Mouse (Mus musculus) limb, embryonic 10.5 days (tissue): ENCODE results near the gene Tbx19. TPM values are rescaled to one million over a fixed set of nuclear protein-coding genes. Genes with fewer than 3 reads are reported as not detected.

Source experiments
- DNase-seq: peaks from one replicate; pipeline ENCODE4 v3.0.0-alpha.2; 2017; ENCODE audit warnings: low spot score
- H3K27ac ChIP-seq: fragments of 300-500 bp; sonication (generic); 2 replicates; pipeline ENCODE4 v1.5.1; 2016; ENCODE audit warnings: mild to moderate bottlenecking
- H3K27me3 ChIP-seq: fragments of 300-500 bp; sonication (generic); 2 replicates; pipeline ENCODE4 v1.6.1; 2016; ENCODE audit warnings: low read depth, mild to moderate bottlenecking; ENCODE audit not compliant: poor library complexity, severe bottlenecking
- H3K36me3 ChIP-seq: fragments of 300-500 bp; sonication (generic); 2 replicates; pipeline ENCODE4 v1.6.1; 2016; ENCODE audit warnings: mild to moderate bottlenecking, moderate library complexity
- H3K4me1 ChIP-seq: fragments of 300-500 bp; sonication (generic); 2 replicates; pipeline ENCODE4 v1.6.1; 2016
- H3K4me3 ChIP-seq: fragments of 300-500 bp; sonication (generic); 2 replicates; pipeline ENCODE4 v1.5.1; 2016; ENCODE audit warnings: mild to moderate bottlenecking, moderate library complexity
- H3K9me3 ChIP-seq: fragments of 300-500 bp; sonication (generic); replicated peaks from 2 replicates; pipeline ENCODE4 v1.6.1; 2016; ENCODE audit warnings: mild to moderate bottlenecking
- WGBS: fragments of 180-500 bp; shearing (Covaris S2); methylation state at CpG from one replicate; pipeline ENCODE4 v1.1.7; 2016; 5-methylcytosine and 5-hydroxymethylcytosine counted together
- polyA plus RNA-seq: library from polyadenylated mRNA; unstranded; fragments of >200 nt; fragmentation: Nextera tagmentation; extraction: Ambion mirVana; gene quantifications from 2 replicates; pipeline ENCODE4 v1.2.1, GENCODE M21; 2016

Tbx19 gene
- polyA plus RNA-seq, 1 experiment from 2014 or later = not detected

DNA sequence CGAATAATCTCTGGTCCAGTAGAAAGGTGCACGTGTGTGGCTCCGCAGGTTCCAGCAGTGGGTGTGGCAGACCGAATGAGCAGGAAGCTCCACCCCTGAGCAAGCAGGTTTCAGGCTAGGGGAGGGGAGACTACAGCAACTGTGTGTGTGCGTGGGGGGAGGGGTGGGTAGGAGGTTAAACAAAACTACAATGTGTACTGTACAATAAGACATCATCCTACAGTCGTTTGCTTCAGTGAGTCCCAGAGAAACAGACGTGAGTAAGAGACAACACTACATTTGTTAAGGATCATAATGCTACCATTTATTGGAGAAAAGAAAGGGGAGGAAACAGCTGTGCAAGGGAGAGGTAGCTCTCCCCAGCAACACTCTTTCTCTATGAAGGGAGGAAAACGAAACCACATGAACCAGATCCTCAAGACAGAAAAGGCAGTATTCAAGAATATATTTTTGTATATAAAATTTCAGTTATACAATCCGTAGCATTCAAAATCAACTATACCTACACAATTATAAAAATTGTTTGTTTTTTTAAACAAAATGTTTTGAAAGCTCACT is 13.6 kb upstream of the Tbx19 start:
- 71% methylated on average over 9 of the region's 9 CpGs for WGBS
- no peak for DNase-seq
- no peaks in the 10 kb centered on the region for H3K4me1 ChIP-seq
- H3K27ac ChIP-seq = no peak overlapping the region
- H3K36me3 ChIP-seq = peaks cover 9% of the 10 kb centered on the region
- H3K4me3 ChIP-seq = no peak overlapping the region
- no peaks in the 10 kb centered on the region for H3K9me3 ChIP-seq
- no peaks in the 10 kb centered on the region for H3K27me3 ChIP-seq

DNA sequence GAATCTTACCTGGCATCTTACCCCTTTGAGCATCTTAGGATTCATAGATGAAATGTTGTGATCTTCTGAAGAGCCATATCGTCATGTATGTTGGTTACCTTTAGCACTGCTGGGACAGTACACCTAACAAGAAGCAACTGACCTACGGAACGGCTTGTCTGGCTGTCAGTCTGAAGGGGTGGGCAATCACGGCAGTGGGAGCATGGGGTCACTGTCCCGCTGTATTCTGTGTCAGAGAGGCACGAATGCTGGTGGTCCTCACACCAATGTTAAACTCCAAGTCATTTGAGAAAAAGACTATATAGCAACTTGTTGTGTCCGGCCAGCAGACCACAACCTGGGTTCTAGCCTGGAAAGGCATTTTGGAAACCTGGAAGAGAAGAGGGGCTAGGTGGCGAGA is 10.7 kb upstream of the Tbx19 start:
- Histone ChIP-seq H3K4me1 (no peaks in the 10 kb centered on the region), H3K27ac (no peak overlapping the region), H3K4me3 (no peak overlapping the region), H3K9me3 (no peaks in the 10 kb centered on the region), H3K36me3 (no peaks in the 10 kb centered on the region), H3K27me3 (no peaks in the 10 kb centered on the region)
- WGBS = 86% methylated on average over 8 of the region's 8 CpGs
- DNase-seq = no peak

DNA sequence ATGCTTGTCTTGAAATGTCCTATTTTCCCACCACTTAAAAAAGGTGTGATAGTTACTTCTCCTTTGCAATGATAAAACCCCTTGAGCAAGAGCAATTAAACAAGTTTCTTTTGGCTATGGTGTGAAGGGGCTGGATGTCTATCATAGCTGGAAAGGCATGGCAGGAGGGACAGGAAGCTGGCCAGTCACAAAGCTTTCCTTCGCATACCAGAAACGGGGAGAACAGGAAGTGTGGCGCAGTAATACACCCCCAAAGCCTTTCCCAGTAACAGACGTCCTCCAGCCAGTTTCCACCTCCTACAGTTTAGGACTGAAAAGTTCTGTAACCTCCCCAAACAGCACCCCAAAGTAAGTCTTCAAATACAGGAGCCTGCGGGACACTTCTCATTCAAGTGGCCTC is 9.6 kb upstream of the Tbx19 start:
- H3K27me3 ChIP-seq = no peaks in the 10 kb centered on the region
- no peaks in the 10 kb centered on the region for H3K36me3 ChIP-seq
- no peak overlapping the region for H3K27ac ChIP-seq
- H3K4me3 ChIP-seq = no peak overlapping the region
- no peaks in the 10 kb centered on the region for H3K4me1 ChIP-seq
- 80% methylated on average over 5 of the region's 5 CpGs for WGBS
- H3K9me3 ChIP-seq = no peaks in the 10 kb centered on the region
- DNase-seq = no peak

DNA sequence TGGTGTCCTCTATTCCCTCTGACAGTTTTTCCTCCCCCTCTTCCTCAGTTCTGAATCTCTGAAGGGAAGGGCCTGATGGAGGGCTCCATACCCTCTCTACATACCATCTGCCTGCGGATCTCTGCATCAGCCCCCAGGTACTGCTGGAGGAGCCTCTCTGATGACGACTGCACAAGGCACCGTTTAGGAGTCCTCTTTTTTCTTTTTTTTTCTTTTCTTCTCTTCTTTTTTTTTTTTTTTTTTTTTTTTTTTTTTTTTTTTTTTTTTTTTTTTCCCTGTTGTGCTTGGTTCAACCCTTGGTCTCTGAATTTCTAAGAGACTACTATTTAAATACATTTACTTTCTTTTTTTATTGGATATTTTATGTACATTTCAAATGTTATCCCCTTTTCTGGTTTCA is 8.9 kb upstream of the Tbx19 start:
- H3K4me1 ChIP-seq = no peaks in the 10 kb centered on the region
- H3K27me3 ChIP-seq = no peaks in the 10 kb centered on the region
- H3K9me3 ChIP-seq = no peaks in the 10 kb centered on the region
- no peak overlapping the region for H3K27ac ChIP-seq
- no peaks in the 10 kb centered on the region for H3K36me3 ChIP-seq
- no peak overlapping the region for H3K4me3 ChIP-seq
- 87% methylated on average over 3 of the region's 3 CpGs for WGBS
- DNase-seq = no peak

DNA sequence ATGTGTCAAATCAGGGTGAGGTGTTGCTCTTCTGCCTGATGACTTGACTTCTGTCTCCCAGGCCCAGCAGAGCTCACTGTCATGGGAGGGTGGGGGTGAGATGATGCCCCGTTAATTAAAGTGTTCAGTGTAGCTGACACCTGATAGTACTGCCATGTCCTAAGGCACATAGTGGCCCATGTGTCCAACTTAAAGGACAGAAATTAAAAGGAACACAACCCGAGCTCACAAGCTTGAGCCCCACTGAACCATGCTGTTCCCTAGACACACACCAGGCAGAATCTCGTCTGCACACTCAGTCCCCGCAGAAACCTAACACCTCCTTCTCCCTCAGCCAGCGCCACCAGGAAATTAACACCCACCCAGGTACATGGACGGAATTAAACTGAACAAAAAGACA is 4.3 kb upstream of the Tbx19 start:
- Histone ChIP-seq H3K27ac (no peak overlapping the region), H3K27me3 (no peaks in the 10 kb centered on the region), H3K4me1 (no peaks in the 10 kb centered on the region), H3K4me3 (no peak overlapping the region), H3K36me3 (no peaks in the 10 kb centered on the region), H3K9me3 (no peaks in the 10 kb centered on the region)
- DNase-seq = no peak
- WGBS = 83% methylated on average over 6 of the region's 6 CpGs

DNA sequence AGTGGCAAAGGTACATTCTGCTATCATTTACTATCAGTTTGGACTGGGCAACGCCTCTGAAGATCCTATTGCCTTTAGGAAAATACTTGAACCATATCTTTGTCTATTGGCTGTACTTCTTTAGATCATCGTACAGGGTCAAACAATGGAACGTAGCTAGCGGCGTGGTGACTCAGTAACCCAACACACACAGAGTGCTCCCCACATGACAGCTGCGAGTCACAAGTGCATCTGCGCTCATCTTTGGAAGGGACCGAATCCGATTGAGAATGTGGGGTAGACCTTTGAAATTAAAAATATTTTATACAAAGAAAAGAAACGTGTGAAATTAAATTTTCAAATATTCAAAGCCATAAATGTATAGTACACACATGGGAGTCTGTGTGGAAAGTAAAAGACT is 1.7 kb downstream of the Tbx19 start:
- Histone ChIP-seq H3K36me3 (no peaks in the 10 kb centered on the region), H3K4me1 (no peaks in the 10 kb centered on the region), H3K27ac (no peak overlapping the region), H3K27me3 (no peaks in the 10 kb centered on the region), H3K9me3 (no peaks in the 10 kb centered on the region), H3K4me3 (no peak overlapping the region)
- 86% methylated on average over 10 of the region's 10 CpGs for WGBS
- no peak for DNase-seq

DNA sequence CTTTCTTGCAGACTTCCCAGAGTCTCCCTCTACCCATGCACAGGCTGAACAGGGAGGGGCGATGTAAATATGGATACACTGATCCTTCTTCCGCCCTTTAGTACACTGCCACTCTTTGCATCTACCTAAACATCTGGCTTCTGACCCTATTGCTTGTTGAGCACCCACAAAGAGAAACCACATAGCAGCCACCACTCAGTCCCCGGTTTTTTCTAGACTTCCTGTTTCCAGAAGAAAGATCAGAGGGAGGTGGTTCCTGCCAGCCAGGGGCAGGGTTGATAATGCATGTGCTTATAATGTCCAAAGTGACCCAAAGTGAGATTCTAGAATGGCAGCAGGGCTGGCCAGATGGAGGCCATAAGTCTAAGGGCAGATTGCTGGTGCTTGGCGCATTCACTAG is 6.4 kb downstream of the Tbx19 start:
- Histone ChIP-seq H3K4me1 (peaks cover 5% of the 10 kb centered on the region; the same call in 1 of the 2 replicates), H3K27me3 (no peaks in the 10 kb centered on the region), H3K4me3 (no peak overlapping the region), H3K27ac (no peak overlapping the region), H3K9me3 (no peaks in the 10 kb centered on the region), H3K36me3 (no peaks in the 10 kb centered on the region)
- no peak for DNase-seq
- WGBS = 83% methylated on average over 4 of the region's 4 CpGs

DNA sequence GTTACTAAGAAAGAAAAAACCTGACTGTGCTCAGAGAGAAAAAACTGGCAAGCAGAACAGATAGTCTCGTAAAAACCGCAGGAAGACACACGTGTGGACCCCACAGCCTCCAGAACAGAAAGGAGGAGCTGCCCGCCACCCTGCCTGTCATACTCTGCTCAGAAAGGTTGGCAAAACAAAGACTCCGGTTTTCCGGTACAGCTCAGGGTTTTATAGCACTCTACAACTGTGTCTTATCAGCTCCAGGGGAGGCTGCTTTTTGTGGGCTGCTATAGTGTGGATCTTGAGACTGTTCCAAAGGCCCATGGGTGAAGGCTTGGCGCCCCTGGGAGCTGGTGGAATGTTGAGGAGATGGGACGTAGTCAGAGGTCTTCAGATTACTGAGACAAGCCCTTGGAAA is 9.4 kb downstream of the Tbx19 start:
- Histone ChIP-seq H3K27ac (no peak overlapping the region), H3K4me1 (peaks cover 5% of the 10 kb centered on the region; the same call in 1 of the 2 replicates), H3K4me3 (no peak overlapping the region), H3K27me3 (no peaks in the 10 kb centered on the region), H3K36me3 (no peaks in the 10 kb centered on the region), H3K9me3 (no peaks in the 10 kb centered on the region)
- 78% methylated on average over 8 of the region's 8 CpGs for WGBS
- DNase-seq = no peak

DNA sequence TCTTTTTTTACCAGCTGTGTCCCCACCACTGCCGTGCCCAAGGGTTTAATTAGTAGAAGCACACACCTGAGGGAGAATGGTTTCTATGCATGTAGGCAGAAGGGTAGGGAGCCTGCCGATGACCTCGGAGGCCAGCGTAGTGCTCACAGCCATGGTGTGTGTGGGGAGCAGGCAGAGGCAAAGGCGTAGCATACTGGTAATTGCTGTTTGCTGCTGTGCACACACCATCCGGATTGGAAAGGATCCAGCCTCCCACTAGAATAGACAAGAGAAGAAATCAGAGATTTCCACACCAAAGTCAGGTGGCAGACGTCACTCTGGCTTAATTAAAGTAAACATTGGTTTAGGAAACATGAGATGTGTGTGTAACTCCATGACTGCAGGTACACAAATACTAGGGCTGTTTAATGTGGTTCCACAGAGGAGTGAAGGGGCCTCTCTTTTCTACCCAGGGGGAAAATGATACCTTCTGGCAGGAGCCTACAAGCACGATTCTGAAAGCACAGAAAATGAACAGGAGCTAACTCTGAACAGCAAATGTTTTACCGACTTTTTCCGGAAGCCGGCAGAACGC is 18.1 kb downstream of the Tbx19 start:
- Histone ChIP-seq H3K4me3 (no peak overlapping the region), H3K27me3 (no peaks in the 10 kb centered on the region), H3K9me3 (no peaks in the 10 kb centered on the region), H3K36me3 (no peaks in the 10 kb centered on the region), H3K27ac (no peak overlapping the region), H3K4me1 (no peaks in the 10 kb centered on the region)
- no peak for DNase-seq
- WGBS = 91% methylated on average over 12 of the region's 12 CpGs

DNA sequence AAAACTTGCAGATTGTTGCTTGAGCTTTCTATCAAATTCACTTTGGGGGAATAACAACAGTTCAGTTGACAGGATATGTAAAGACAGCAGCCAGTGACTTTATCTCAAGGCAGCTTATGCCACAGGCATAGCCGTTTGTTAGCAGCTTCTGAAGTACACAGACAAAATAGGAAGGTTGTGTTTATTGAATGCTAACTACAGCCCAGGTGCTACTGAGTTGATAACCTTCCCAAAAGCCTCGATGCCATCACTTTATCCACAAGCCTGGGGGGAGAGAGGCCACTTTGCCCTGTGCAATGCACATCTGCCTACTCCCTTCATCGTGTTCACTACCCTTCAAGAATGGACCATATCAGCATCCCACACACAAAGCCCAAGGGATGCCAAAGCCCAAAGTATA is 20.3 kb downstream of the Tbx19 start:
- Histone ChIP-seq H3K4me3 (no peak overlapping the region), H3K36me3 (no peaks in the 10 kb centered on the region), H3K27me3 (no peaks in the 10 kb centered on the region), H3K9me3 (no peaks in the 10 kb centered on the region), H3K4me1 (no peaks in the 10 kb centered on the region), H3K27ac (no peak overlapping the region)
- DNase-seq = no peak
- 82% methylated on average over 3 of the region's 3 CpGs for WGBS

DNA sequence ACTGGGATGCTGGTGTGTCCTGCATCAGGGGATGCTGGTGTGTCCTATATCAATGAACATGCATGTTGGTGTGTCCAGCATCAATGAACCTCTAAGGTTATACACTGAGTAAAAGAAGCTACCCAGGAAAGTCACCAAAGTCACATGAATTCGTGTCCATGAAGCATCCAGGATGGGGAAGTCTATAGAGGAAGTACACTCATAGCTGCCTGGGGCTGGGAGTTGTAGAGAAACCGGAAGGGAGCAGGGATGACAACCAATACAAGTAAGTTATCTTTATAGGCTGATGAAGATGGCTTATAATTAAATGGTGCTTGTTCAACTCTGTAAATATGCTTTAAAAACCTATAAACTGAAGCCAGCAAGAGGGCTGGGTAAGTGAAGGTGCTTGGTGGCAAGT is 26.7 kb downstream of the Tbx19 start:
- no peaks in the 10 kb centered on the region for H3K9me3 ChIP-seq
- no peaks in the 10 kb centered on the region for H3K36me3 ChIP-seq
- no peaks in the 10 kb centered on the region for H3K4me1 ChIP-seq
- DNase-seq = no peak
- no peak overlapping the region for H3K27ac ChIP-seq
- H3K4me3 ChIP-seq = no peak overlapping the region
- 75% methylated on average over 2 of the region's 2 CpGs for WGBS
- no peaks in the 10 kb centered on the region for H3K27me3 ChIP-seq

DNA sequence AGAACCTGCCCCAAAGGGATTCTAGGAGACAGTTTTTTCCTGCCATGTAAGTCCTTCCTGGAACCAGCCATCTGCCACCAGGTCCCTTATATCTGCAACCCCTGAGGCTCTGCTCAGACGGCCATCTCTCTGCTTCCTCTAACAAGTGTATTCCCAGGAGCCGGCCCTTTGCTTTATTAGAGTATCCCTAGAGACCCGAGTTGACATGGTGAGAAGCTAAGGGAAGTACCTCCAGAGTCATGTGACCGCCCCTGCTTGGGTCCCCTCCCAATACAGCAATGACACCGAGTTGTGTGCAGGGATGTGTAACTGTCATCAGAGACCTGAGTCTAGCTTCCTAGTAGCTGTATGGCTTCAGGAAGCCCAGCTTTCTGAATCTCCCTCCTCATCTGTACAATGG is 27.3 kb downstream of the Tbx19 start:
- Histone ChIP-seq H3K4me3 (no peak overlapping the region), H3K4me1 (no peaks in the 10 kb centered on the region), H3K27ac (no peak overlapping the region), H3K27me3 (no peaks in the 10 kb centered on the region), H3K36me3 (no peaks in the 10 kb centered on the region), H3K9me3 (no peaks in the 10 kb centered on the region)
- WGBS = 77% methylated on average over 5 of the region's 5 CpGs
- DNase-seq = no peak

DNA sequence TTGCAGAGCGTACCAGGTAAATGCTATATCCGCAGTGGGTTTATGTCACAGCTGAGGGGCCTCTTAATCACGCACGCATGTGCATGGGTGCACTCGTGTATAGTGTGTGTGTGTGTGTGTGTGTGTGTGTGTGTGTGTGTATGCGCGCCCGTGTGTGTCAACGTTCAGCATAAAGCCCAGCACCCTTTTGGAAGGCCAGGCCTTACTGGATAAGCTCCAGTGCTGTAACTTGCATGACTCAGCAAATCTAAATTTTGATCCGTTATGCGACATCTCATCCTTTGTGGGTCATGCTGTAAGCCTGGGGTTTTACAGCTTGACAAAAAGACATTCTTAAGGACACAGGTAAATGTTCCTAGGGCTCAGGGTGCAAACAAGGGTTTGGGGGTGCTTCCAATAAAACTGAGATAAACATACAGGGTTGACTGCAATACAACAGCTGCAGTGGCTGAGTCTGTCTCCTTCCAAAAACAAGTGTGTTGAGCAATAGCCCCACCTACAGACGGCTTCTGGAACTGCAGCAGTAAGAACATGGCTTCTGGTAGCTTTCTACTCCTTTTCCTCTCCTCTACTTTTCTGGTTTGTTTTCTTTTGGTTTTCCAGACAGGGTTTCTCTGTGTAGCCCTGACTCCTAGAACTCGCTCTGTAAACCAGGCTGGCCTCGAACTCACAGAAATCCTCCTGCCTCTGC is 28.2 kb downstream of the Tbx19 start:
- 76% methylated on average over 14 of the region's 14 CpGs for WGBS
- DNase-seq = peak; percentile 73

More for the DNA sequence above, 28.2 kb downstream of the Tbx19 start:
- no peak overlapping the region for H3K4me3 ChIP-seq
- H3K27ac ChIP-seq = no peak overlapping the region
- no peaks in the 10 kb centered on the region for H3K9me3 ChIP-seq
- H3K4me1 ChIP-seq = no peaks in the 10 kb centered on the region
- no peaks in the 10 kb centered on the region for H3K36me3 ChIP-seq
- no peaks in the 10 kb centered on the region for H3K27me3 ChIP-seq
